Mouse (Mus musculus) megakaryocyte progenitor cell, adult 5-6 weeks (primary cell): ENCODE measurements around the gene Tppp. TPM values are rescaled to one million over a fixed set of nuclear protein-coding genes. Genes with fewer than 3 reads are reported as not detected.
"Not testable (repeated sequence)": the region's sequence is repeated elsewhere in the genome, so short reads cannot be mapped to it uniquely, and the experiment has no call there.

ENCODE experiments used
- ATAC-seq: replicated peaks from 2 replicates; pipeline ENCODE4 v1.8.0; 2016; ENCODE audit warnings: mild to moderate bottlenecking, moderate TSS enrichment, inconsistent platforms; ENCODE audit not compliant: poor library complexity
- total RNA-seq, 2 experiments: library from RNA; stranded (forward) in 1 of 2; stranded (reverse) in 1 of 2; fragments of 157-497, 149-512 nt in 1 of 2; fragments of 200-1000 nt in 1 of 2; gene quantifications; 2 replicates each; pipeline versions ENCODE4 v1.2.3 to v1.2.4; 2015 to 2017

The Tppp gene
- total RNA-seq, 2 experiments from 2014 or later = 0.04 to 0.17 TPM

- ATAC-seq = not testable (repeated sequence)
These were observed 9.8 kb downstream of the Tppp start for GRCm38 (mm10) chr13:74019006-74019405.

GRCm38 (mm10) chr13:74025151-74026081 lies 16.2 kb downstream of the Tppp start:
- 0 out of 2 replicates have a peak, but pooled peaks have one; percentile 15 for ATAC-seq

- peak; percentile 77 for ATAC-seq
These were observed 17.0 kb downstream of the Tppp start for GRCm38 (mm10) chr13:74026215-74026614.

DNA sequence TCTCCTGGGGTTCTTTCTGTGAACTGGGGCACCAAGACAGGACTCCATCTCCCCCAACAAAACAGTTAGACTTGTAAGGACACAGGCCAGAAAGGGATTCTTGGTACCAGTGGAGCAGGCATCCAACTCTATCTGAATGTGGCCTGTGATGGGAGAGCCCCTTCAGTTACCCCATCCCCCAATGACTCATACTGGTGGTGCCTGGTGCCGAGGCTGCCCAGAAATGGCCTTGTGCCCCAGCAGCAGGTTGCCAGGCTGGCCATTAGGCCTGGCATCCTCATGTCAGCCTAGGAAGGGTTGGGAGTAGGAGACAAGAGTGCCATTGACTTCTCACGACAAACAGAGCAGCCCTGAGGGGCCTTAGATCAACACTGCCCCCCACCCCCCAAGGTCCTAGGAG lies 18.9 kb downstream of the Tppp start:
- no peak for ATAC-seq

- ATAC-seq = peak; percentile 51
These were observed 19.8 kb downstream of the Tppp start for GRCm38 (mm10) chr13:74029013-74029412.

GRCm38 (mm10) chr13:74030691-74031090 lies 21.5 kb downstream of the Tppp start:
- no peak for ATAC-seq

GRCm38 (mm10) chr13:74031133-74031532 lies 21.9 kb downstream of the Tppp start:
- no peak for ATAC-seq

- ATAC-seq = no peak
These were observed 25.5 kb downstream of the Tppp start for GRCm38 (mm10) chr13:74034756-74035155.

DNA sequence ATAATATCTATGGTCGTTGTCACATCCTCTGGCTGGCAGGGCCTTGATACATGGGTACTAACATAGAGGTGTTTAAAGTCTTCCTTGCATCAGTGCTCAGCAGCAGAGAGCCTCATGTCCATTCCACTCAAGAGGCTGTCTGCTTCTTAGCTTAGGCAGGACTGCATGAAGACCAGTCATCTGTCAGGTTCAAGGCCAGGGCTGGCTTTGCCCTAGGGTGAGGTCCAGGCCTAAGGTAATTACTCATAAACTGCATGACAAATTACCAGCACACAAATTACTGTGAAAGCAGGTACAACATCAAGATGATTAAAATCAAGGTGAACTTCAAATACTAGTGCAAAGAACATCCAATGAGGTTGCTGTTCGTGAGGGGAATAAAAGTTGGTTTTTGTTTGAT lies 26.6 kb downstream of the Tppp start:
- no peak for ATAC-seq

DNA sequence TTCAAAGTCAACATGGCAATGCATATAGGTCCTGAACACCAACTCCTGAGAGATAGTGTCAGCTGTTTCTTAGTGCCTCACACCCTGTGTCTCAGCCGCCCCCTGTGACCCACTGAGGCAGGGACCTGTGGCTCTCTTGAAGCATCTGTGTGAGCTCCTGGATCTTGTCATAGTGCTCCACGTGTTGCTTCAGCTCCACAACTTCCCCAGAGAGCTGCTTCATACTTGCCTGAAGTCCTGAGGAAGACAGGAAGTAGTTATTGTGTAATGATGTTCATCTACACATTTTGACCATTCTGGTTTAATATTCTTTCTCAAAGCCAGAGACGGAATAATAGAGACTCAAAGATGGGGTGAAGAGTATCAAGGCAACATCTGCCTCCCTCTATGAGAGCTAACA lies 30.7 kb downstream of the Tppp start:
- ATAC-seq = peak; percentile 63

GRCm38 (mm10) chr13:74056194-74056593 lies 47.0 kb downstream of the Tppp start:
- ATAC-seq = no peak

GRCm38 (mm10) chr13:74058081-74058480 lies 48.9 kb downstream of the Tppp start:
- no peak for ATAC-seq

GRCm38 (mm10) chr13:74061613-74062377 lies 52.6 kb downstream of the Tppp start, which contains the start of gene Cep72:
TSS of gene Cep72 (minus strand) at chr13:74062299.
- ATAC-seq = peak; percentile 94

DNA sequence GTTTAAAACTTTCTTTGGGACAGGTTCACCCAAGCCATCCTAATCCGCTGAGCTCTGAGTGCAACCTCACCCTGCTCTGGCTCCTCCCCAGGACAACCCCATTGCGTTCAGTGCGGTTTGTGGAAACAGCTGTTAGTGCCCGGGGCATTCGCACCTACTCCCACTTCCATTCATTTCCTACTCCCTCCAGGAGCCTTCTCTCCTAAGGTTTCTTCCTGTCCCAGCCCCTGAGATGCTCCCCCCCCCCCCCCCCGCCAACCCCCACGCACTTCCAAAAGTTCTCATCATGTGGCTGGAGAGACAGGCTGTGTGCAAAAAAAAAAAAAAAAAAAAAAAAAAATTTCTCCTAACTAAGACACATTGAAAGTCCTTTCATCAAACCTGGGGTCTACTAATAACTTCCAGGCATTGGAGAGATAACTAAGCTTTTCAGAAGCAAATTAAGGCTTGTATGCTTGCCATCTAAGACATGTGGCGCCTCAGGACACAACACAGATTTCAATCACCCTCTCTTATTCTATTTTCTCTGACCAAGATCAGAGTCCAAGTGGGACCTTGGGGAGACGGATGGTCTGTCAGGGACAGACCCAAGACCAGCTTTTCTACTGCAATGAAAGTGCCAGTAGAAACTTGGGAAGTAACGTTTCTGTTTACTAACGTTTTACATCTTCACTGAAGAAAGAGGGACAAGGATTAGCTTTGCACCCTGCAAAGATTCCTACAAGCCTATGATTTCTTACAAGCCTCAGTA lies 53.3 kb downstream of the Tppp start:
- ATAC-seq = no peak; the same call in 1 of the 2 replicates

DNA sequence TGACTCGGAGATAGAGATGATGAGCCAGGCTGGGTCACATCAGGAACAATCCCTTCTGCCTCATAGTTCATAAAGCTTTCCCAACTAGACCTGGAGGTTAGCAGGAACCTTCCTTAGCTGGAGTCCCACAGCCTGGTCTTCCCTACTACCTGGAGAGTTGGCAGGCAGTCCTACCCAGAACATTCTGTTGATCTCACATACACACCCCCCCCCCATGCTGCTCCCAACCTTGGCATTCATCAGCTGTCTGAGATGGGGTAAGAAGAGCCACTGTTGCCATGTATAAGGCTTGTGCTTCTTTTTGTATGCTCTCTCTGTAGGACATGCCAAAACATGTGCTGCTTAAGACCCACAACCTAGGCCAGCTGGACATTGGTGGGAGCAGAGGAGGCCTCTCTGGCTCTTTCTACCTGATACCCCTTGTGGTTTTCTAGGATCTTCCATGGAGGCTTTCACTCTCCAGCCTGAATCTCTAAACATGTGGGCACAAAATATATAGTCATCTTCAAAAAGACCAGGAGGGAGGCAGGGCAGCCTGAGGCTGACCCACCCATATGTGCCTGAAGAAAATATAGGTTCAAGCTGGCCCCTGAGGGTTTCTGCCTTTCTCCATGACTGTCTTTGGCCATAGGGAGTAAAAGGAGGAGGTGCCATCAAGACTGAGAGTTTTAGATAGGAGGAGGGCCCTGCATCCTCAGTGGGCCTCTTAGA lies 54.3 kb downstream of the Tppp start:
- ATAC-seq = no peak

DNA sequence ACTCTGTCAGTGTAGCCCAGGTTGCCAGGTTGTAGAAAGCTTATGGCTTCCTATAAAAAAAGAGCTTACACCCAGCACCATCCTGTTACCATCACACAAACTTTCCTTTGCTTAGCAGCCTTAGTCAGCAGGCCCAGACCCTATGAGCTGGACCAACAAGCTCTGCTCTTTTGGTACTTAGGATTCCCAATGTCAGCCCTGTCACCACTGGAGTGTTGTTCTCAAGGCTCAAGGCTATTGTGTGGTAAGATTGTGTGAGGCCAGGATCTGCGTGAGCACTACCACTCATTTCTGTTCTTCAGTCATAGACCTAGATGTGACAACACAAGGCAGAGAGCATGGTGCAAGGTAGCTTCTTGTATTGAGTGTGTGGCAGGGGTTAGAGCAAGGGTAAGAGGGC lies 57.4 kb downstream of the Tppp start:
- no peak for ATAC-seq

- peak; percentile 85 for ATAC-seq
These were observed 62.0 kb downstream of the Tppp start for GRCm38 (mm10) chr13:74071244-74071643.

GRCm38 (mm10) chr13:74071714-74072113 lies 62.5 kb downstream of the Tppp start:
- no peak for ATAC-seq

DNA sequence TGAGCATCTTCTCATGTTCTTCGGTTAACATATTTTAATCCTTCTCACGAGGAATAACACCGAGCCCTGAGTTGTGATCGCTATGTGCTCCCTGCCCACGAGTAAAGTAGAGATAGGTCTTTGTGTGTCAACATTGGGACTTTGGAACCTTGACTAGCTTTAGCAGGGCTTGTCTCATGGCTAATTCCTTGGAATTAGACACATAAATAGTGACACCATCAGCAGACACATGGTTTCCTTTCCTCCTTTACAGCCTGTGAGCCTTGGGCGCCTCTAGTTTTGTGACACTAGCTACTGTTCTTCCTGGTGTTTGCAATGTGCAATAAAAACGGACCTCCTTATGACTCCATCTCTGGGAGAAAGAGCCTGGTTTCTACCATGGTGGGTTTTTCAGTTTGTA lies 64.2 kb downstream of the Tppp start:
- ATAC-seq = no peak
